Mouse (Mus musculus): ENCODE data around the gene Prrx2.

Prrx2 gene

DNA sequence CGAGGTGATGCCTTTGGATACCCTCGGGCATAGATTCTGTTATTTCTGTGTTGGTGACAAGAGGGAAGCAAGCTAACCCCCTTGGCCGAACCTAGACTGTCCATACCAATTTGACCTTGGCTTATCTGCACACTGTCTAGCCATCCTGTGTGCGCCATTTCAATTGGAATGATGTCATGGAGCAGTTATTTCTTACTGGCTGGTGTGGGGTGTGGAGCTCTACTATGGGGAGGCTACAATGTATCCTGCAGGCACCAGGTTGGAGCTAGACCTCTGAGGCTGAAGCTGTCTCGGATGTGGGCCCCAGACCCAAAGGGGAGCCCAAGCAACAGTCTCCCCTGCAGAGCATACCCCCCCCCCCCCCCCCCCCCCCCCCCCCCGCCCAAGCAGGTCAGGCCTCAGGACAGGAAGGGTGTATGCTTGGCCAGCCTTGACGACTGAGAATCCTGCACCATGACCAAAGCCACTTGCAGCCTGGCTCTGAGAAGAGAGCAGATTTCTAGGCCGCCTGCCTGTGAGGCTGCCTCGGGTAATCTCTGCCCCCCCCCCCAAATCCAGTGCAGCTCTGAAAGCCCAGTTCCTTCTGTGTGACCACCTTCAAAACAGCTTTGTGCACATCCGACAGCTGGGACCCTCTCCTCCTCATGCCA is at the start of gene Prrx2:
Gene Prrx2, plus strand, starts transcription at position 600 of the 650 bp plus-strand sequence.
- DNase-seq (ENCODE audit: low spot score) = no peak

DNA sequence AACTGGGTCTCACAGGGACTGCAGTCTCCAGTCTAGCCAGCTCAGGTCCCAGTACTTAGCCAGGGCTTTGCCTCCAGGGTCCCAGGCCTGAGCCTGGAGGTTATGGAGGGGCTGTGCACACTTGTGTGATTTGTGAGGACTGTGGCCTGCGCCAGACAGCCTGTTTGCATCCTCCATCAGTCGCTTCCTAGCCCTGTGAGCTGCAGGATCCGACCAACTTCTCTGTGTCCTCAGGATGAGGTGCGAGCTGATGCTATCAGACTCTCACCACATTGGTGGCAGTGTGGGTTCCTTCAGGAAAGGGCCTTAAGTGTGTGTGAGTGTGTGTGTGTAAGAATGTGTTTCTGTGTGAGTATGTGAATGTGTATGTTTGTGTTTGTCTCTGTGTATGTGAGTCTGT is 47.3 kb upstream of the Prrx2 start:
- no peak for DNase-seq (ENCODE audit: low spot score)

DNA sequence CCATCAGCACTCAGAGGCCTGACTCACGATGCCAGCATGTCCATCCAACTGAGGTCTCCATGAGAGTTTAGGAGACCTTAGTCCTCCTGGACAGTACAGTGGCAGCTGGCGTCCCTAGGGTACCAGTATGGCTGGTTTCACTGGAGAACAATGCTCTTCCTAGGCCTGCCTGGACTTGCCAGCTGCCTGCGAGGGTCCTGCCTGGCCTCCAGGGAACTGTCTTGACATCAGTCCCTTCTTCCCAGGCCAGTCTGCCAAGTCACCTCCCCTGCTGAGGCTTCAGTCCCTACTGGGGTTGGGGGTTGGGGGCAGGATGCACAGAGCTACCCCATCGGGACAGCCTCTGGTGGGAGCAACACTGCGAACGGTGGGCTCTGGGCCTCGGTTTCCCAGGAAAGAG is 42.7 kb upstream of the Prrx2 start:
- DNase-seq (ENCODE audit: low spot score) = no peak

DNA sequence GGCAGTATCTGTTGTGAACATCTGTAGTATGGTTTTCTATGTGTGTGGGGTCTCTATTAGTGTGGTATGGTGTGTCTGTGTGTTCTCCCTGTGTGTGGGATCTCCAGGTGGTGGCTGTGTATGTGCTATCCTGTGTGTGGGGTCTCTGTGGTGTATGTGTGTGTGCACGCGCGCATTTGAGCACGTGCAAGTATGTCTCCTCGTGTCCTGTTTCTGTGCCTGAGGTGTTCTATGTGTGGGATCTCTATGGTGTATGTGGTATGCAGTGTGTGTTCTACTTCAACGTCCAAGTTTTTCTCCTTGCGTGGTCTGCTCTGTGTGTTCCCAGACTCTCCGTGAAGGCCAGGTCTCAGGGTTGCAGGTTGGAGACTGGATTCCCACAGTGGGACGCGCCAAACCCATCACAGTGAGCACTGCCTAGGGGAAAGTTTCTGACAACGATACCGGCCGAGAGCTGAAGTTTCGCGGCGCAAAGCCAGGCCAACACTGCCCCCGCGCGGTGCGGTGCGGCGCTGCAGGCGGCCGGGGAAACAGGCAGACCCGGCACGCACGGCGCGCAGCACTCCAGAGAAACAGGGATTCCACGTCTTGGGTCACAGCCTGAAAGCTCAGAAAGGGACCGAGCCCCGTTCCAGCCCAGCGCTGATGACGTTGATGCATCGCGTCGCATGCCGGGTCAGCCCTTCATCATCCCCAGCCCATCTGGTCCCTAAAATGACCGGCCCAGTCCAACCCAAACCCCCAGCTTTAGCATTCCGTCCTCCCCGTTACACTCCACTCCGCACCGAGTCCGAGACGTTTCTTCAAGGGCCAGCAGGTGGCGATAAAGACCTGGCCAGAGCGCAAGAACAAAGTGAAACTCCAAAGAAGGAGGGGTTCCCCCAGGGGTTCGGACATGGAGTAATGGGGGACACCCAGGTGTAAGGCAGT is 40.3 kb upstream of the Prrx2 start:
- DNase-seq (ENCODE audit: low spot score) = peak; percentile 94

DNA sequence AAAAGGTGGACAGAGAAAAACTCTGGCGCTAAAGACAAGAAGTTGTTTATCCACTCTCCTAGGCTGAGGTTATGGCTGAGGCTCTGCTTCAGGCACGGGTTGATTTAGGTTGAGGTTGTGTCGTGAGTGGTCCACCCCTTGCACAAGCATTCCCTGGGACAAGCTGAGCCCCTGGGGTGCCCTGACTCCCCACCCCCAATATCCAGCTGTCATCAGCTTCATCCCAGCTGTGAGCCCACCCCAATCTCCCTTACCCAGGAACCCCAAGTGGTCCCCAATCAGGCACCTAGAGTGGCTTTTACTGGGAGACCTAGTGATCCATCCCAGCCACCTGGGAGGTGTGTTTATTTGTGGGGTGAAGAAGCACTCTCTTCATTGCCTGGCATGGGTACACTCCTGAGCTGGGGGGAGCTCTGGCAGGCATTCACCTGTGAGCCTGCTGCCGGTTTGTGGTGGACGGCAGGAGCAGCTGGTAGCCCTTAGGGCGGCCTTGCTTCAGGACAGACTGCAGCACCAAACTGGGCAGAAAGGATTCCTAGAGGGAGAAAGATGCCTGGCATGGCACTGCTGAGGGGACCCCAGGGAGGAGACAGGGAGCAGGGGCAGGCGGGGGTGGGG is 39.4 kb upstream of the Prrx2 start:
- no peak for DNase-seq (ENCODE audit: low spot score)

DNA sequence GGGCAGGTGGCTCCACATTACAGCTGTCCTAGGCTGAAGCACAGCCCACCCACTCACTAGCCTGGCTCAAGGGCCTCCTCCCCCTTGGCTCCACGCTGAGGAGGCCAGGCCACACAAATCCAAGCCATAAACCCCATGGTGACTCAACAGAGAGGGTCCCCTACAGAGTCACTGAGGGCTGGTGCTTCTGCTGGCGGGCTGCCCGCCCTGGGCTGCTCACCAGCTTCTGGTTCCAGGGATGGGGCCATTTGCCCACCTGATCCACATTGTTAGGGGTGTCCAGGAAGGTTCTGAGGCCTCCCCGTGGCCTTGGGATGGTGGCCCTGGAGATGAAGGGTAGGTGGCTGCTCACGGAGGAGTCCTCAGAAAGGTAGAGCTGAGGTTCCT is 38.9 kb upstream of the Prrx2 start:
- DNase-seq (ENCODE audit: low spot score) = no peak

GRCm38 (mm10) chr2:30796382-30796781 is 38.4 kb upstream of the Prrx2 start:
- DNase-seq (ENCODE audit: low spot score) = peak; percentile 83

- no peak for DNase-seq (ENCODE audit: low spot score)
These were observed 35.3 kb upstream of the Prrx2 start for GRCm38 (mm10) chr2:30799456-30799855.

GRCm38 (mm10) chr2:30800671-30801066 is 34.1 kb upstream of the Prrx2 start:
- no peak for DNase-seq (ENCODE audit: low spot score)

- no peak for DNase-seq (ENCODE audit: low spot score)
These were observed 33.5 kb upstream of the Prrx2 start for GRCm38 (mm10) chr2:30801067-30801852.

- DNase-seq (ENCODE audit: low spot score) = no peak
These were observed 31.2 kb upstream of the Prrx2 start, which contains the start of gene 1700001O22Rik for GRCm38 (mm10) chr2:30803604-30804003. Gene 1700001O22Rik, minus strand, starts transcription at chr2:30803661.

GRCm38 (mm10) chr2:30805983-30806382 is 28.8 kb upstream of the Prrx2 start:
- DNase-seq (ENCODE audit: low spot score) = no peak

- DNase-seq (ENCODE audit: low spot score) = no peak
These were observed 27.6 kb upstream of the Prrx2 start for GRCm38 (mm10) chr2:30807147-30807647.

GRCm38 (mm10) chr2:30807648-30808295 is 27.0 kb upstream of the Prrx2 start, which contains the start of gene Ntmt1:
Gene Ntmt1, plus strand, starts transcription at chr2:30807826.
- peak; percentile 100 for DNase-seq (ENCODE audit: low spot score)

GRCm38 (mm10) chr2:30808296-30808655 is 26.5 kb upstream of the Prrx2 start:
- DNase-seq (ENCODE audit: low spot score) = no peak

- DNase-seq (ENCODE audit: low spot score) = no peak
These were observed 25.3 kb upstream of the Prrx2 start for GRCm38 (mm10) chr2:30809503-30809902.

DNA sequence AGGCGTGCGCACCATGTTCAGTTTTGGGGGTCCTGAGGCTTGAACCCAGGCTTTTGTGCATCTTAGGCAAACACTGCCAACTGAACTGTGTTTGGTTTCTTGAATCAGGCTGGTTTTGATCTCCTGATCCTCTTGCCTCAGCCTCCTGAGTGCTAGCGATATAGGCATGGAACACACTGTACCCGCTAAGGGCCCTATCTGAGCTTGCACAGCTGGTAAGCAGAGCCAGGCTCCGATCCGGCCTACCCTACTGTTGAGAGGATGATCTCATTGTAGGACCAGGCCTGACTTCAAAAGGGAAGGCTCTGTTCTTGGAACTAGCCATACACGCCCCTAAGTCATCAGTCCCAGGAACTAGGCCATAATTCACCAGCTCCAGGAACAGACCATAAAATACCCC is 24.2 kb upstream of the Prrx2 start:
- no peak for DNase-seq (ENCODE audit: low spot score)

GRCm38 (mm10) chr2:30816383-30816782 is 18.4 kb upstream of the Prrx2 start:
- DNase-seq (ENCODE audit: low spot score) = no peak

DNA sequence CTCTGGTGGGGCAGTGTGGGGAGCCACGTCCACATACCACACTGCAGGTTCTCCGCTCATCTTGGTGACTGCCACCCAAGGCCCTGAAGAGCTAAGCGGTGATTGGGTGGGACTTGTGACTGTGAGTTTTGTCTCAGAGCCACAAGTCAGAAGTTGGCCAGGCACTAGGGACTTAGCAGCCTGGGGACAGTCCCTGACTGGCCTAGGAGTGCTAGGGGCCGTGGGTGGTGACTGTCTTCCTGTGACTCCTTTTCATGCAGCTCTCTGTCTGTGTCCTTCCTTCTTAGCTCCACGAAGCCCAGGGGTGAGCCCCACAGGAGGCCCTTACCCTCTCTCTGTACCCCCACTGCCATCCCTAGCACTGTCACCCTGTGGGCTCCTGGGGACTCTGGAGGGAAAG is 14.9 kb upstream of the Prrx2 start:
- DNase-seq (ENCODE audit: low spot score) = no peak

DNA sequence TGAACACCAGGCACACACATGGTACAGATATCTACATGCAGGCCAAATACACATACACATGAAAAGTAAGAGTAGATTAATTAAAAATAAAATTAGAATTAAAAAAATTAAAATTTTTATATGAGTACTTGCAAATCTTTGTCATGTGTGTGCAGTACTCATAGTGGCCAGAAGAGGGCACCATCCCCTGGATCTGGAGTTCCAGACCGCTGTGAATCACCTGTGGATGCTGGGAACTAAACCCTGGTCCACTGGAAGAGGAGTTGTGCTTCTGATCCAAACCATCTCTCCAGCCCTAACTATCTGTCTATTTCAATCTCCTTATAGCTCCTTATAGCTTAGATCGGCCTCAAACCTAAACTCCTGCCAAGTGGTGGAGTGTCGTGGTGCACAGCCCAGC is 13.7 kb upstream of the Prrx2 start:
- no peak for DNase-seq (ENCODE audit: low spot score)

DNA sequence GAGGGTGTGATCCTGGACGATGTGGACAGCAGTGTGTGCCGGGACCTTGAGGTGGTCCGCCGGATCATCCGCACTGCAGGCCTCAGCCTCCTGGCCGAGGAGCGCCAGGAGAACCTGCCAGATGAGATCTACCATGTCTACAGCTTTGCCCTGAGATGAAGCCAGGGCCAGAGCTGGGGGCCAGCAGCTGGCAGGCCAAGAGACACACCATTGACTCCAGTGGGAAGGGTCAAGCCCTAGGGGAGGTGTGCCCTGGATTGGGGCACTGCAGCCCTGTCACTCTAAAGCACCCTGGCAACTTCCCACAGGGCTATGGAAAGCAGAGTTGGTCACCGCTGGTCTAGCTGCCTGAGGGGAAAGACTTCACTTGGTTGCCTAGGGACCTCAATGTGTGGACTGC is 12.3 kb upstream of the Prrx2 start:
- no peak for DNase-seq (ENCODE audit: low spot score)

Measured in lung, postnatal 25 days (tissue).